Mouse (Mus musculus) urinary bladder, adult 2 months (tissue): ENCODE data around the gene Frg2f1. TPM values are rescaled to one million over a fixed set of nuclear protein-coding genes. Genes with fewer than 3 reads are reported as not detected.
"Not testable (repeated sequence)": the region's sequence is repeated elsewhere in the genome, so short reads cannot be mapped to it uniquely, and the experiment has no call there.

Experiments used
- DNase-seq: peaks from one replicate; pipeline ENCODE4 v3.0.0; 2022; ENCODE audit warnings: low spot score
- polyA plus RNA-seq: library from polyadenylated mRNA; depleted of rRNA; stranded (reverse); fragments of >200 nt; gene quantifications from 2 replicates; pipeline ENCODE4 v1.2.3, GENCODE M21; 2012; rRNA removed

Gene Frg2f1
- polyA plus RNA-seq = 5.1 and 5.8 TPM in 2 replicates

DNA sequence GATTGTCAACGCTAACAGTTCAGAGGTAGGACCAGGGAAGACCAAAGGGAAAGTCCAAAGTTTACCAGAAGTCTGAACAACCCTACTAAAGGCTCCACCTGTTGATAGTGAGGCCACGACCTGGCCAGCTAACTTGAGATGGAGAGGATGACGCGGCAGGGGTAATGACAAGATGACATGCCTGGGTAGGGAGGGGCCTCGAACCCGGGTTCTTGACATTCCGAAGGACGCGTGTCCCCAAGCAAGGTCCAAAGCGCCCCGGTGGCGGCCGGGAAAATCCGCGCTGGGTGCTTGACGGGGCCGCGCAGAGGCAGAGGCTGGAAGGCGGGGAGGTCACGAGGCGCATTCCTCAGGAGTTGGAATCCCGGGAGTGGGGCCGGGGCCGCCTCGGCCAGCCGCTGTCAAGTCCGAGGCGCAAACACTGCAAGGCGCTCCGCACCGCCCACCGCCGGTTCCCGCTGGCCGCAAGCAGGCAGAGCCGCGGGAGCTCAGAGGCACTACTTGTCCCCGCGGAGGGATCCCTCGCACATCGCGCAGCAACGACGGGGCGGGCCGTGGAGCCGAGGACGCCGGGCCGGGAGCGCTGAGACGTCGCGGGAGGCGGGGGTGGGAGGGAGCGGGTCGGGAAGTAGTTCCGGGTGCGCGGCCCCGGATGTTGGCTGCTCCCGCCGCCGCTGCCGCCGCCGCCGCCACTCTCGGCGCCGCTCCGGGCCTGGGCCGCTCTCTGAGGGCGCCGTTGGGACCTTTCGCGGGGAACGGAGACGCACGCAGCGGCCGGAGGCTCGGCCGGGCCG lies at the start of gene Frg2f1:
Gene Frg2f1, minus strand, starts transcription at position 499 of the 794 bp plus-strand sequence.
- DNase-seq = peak; percentile 97

DNA sequence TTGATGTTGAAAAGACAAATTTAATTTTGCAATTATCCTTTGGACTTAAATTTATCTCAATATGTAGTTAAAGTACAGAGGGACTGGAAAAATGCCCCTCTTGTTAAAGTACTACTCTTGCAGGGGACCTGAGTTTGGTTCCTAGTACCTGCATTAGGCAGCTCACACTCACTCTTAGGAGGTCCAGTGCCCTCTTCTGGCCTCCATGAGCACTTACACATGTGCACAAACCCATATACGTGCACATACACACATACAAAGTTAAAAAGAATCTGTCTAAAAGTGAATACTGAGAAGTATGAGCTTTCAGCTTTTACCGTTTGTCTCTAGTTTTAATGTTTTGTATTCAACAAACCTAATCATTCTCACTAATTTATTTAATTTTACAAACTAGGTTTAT lies 48.7 kb upstream of the Frg2f1 start:
- DNase-seq = no peak

DNA sequence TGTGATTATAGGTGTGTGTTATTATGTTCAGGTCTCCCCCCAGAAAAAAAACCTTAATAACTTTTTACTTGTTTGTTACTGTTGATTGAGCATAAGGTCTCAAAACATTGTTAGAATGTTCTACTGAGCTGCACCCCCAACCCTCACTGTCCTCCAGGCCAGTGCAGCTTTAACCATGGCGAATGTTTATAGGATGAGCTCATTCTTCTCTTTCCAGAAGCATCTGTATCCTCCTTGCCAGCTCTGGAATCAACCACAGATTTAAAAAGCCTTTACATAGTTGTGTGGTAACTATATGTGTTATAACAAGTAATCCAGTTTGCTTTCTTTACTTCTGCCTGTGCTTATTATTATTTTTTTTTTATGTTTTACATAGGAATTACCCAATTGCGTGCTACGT lies 36.1 kb upstream of the Frg2f1 start:
- DNase-seq = no peak

DNA sequence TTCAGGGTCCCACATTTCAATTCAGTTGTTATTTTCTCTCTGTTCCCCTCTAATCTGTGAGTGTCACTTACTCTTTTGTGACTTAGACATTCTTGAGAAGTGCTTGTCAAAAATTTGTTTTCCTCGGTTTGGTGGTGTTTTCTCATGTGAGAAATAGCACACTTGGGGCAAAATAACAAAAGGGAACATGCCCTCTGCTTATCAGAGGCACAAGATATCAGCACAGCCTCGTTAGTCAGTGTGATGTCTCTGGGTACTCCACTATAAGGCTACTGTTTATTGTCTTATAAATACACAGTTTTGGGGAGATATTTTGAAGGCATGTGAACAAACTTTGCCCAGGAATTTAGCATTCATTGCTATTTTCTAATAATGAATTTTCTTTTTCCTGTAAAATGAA lies 35.2 kb upstream of the Frg2f1 start:
- no peak for DNase-seq

DNA sequence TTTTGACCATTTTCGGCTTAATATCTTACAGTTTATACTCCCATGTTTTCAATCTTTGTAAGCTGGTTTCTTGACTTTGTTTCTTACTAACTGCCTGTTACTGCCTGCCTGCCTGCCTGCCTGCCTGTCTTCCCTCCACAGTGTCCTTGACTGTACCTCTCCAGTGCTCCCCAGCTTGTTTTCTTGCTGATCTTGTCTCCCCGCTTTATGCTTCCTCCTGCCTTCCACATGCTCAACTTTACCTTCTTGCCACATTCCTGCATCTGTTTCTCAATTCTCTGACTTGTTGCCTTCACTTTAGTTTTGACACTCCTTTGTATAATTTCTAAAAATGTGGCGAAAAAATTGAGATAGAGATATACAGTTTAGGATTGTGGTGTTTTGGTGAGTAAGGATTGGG lies 33.4 kb upstream of the Frg2f1 start:
- DNase-seq = no peak

DNA sequence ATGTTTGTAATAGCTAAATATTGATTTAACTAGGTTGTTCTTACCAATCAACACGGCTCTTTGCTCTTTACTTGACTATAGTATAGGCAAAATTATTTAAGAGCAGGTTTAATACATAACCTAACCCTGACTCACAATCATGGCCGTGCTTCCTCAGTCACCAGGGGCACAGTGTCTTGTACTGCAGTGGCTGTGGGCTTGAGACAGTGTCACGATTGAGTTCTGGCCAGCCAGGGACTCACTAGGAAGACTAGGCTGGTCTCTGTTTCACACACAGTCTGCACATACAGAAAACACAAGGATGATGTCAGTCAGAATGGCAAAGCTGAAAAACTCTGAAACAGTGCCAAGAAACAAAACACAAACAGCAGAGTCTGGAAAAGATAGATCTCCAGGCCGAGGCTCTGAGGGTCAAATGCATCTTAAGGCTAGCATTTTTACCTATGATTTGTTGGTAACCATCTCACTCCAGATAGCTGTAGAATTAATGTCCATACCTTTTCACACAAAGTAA lies 27.1 kb upstream of the Frg2f1 start:
- DNase-seq = no peak

DNA sequence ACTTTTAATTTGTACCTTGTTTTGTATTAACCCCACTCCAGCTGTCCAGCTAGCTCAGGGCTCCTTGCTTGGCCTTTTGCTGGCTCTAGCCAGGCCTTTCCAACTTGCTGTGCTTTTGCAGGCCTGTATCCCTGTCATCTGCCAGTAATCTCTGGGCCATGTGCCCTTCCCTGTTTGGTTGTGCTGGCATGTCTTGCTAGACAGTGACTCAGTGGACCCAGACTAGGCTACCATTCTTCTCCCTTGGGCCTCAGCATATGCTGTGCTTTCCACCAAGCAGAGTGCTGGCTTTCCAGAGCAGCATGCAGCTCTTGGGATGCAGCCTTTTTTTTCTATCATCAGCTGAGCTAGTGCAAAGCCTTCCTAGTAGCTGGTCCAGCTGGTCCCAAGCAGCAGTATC lies 23.8 kb upstream of the Frg2f1 start:
- DNase-seq = no peak

DNA sequence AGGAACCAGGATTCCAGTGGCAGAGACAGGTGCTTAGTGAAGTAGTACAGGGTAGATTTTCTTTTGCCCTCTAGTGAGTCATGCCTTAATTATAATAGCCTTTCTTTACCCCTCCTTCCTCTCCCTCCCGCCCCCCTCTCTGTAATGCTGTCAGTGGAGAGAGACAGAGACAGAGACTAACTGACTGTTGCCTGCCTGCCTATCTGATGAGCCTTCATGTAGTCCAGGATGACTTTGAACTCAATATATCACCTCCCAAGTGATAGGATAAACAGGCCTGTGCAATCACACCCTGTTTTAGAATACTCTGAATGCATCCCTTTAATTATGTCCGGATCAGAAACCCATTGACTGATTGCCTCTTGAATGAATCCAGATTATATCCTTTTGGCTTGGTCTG lies 16.1 kb upstream of the Frg2f1 start:
- no peak for DNase-seq

DNA sequence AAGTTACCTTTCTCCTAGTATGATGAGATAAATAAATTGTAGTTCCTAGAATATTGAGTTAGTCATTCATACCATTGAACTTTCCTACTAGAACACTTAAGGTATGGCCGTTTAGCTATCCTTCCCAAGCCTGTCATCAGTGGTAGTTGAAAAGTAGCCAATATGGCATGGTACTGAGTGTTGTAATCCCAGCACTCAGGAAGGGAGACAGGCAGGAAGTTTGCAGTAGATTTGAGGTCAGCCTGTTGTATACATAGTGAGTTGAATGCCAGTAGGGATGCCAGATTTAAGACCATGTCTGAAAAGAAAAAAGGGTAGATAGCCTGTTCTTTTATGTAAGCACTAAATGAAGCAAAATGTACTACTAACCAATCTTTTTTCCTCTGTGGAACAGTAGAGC lies 11.5 kb upstream of the Frg2f1 start:
- no peak for DNase-seq

DNA sequence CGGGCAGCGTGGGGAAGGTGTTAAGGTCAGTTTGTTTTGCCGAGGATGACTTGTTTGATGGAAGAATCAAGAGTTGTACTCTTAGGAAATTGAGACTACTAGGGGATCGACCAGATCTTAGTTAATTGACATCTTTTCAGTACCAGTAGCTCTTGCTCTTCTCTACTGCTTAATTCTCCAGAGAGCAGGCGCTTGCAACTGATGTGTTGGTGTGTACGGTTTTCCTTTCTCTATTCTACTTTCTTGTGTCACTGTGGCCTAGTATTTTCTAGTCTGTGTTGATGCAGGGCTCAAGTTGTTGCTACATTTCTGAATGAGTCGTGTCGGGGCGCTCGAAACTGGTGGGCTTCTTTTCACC lies 1.2 kb upstream of the Frg2f1 start:
- DNase-seq = no peak

DNA sequence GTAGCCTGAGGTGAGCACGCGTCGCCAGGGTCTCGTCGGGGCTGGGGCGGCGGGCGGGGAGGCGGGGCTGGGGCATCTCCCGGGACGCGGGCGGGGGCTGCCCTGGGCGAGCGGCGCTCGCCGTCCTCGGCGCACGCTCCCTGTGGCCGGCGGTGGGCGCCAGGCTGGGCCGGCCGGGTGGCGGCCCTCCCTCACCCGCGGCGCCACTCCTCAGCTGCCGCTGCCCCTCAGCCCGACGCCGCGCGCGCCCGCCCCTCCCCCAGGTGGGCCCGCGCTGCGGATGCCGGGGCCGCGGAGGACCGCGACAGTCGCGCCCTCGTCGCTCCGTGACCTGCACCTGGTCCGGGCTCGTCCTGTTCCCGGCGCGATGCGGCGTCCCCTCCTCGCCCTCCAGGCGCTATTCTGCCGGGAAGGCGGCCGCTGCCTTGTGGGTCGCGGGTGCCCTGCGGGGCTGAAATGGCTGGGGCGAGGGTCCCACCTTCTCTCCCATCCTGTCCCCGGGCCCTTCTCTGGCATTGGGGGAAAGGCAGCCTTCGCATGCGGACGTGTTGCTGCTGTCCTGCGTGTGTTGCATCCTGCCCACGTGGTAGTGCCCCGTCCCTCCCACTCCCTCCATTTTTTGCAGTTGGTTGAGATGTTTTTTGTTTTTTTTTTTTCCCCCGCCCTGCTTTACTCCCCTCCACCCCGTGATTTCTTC lies 655 bp upstream of the Frg2f1 start:
- no peak for DNase-seq

DNA sequence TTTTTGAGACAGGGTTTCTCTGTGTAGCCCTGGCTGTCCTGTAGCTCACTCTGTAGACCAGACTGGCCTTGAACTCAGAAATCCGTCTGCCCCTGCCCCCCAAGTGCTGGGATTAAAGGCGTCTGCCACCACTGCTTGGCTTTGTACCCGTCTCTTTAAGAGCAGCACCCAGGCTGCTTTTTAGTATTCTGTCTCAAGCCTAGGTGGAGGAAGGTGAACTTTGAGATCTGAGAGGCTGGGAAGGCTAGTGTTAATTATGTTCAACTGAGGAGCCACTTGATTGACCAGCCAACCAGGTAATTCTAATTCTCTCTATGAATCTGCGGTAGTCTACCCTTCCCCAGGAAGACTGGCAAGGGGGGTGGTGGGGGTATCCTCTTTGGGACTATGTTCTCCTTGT lies 1.9 kb downstream of the Frg2f1 start:
- no peak for DNase-seq

DNA sequence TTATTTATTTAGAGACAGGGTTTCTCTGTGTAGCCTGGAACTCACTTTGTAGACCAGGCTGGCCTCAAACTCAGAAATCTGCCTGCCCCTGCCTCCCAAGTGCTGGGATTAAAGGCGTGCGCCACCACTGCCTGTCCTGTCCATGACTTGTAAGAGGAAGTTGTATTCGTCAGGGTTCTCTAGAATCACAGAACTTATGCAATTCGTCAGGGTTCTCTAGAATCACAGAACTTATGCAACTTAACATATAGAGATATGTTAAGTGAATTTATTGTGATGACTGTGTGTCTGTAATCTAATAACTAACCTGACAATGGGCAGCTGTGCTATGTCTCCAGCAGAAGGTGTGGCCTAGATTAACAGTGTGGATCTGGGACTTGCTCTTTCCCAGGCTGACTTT lies 2.7 kb downstream of the Frg2f1 start, which contains the start of gene Foxj3:
Gene Foxj3, plus strand, starts transcription at position 390 of the 400 bp plus-strand sequence.
- DNase-seq = not testable (repeated sequence)

DNA sequence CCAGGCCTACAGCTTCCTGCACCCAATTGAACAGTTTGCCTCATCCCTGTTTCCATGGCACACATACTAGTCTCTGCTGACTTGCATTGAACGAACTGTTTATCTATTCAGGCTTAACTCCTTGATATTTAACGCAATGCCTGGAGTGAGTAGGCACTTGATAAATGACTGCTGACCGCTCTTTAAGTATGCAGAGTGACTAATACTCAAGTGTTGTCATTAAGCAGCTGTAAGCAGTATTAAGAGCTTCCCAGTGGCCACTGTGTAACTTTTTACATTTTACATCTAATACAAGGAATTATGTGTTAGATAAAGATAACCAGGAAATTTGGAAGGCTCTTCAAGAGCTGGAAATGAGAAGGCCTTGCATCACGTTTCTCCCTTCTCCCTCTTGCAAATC lies 4.2 kb downstream of the Frg2f1 start:
- no peak for DNase-seq

DNA sequence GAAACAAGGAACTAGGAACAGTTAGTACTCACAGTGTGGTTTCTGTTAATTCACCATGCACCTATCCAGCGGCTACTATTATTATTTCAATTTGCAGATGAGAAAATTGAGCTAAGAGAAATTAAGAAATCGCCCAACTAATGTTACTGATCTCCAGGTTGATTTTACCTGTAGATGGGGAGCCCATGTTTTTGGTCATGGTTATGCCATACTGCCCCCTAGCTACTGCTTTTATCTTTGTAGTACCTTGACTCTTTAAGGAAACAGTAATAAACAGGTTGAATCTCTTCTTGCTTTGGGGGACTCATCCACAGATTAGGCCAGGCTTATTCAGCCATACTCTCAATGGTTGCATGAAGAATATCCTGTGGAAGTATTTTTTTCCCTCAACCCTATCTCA lies 7.5 kb downstream of the Frg2f1 start:
- DNase-seq = no peak

DNA sequence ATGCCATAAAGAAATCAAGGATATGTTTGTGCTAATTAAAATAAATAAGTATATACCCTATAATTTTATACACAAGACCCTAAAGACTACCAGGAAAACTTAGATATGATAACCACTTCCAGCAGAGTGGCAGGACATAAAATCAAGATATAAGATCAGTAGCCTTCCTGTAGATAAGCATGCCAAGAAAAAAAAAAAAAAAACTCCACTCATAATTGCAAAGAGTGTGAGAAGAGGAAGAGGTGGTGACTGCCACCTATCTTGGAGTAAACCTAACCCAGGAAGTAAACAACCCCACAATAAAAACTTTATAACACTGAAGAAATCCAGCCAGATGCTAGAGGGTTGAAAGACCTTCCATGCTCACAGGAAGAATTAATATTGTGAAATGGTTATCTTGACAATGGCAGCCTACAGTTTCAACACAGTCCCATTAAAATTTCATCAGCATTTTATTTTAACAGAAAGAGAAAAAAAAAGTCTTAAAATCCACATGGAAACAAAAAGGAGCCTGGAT lies 12.9 kb downstream of the Frg2f1 start:
- no peak for DNase-seq

DNA sequence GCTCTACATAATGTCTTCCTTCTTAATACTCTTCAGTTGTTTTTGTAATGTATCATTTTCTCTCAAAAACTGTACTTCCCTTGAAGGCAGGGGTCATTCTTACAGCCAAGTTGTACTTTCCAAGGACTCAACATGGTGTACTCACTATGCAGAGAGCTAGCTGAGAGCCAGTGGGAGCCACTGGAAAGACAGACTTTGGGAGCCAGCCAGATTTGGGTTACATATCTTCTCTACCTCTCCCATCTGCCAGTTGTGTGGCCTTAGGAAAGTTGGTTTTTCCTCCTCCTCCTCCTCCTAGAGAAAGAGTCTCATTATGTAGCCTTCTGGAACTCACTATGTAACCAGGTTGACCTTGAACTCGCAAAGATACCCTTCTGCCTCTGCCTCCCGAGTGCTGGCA lies 14.9 kb downstream of the Frg2f1 start:
- DNase-seq = no peak

DNA sequence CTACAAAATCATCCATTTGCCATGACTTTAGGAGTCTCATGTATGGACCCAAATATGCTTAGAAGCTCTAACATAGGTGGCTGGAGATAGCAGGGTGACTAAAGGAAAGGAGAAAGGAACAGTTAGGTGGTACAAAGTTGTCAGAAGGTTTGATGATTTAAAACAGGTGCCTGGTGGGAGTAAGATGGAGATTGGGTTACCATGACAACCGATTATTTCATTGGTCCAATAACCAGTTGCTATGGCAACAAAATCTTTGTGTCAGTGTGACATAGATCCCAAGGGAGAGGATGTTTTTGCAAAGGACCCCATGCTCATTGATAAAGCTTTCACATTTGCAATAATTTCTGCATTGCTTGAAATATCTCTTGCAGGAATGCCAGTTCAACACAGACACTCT lies 15.3 kb downstream of the Frg2f1 start:
- DNase-seq = no peak

DNA sequence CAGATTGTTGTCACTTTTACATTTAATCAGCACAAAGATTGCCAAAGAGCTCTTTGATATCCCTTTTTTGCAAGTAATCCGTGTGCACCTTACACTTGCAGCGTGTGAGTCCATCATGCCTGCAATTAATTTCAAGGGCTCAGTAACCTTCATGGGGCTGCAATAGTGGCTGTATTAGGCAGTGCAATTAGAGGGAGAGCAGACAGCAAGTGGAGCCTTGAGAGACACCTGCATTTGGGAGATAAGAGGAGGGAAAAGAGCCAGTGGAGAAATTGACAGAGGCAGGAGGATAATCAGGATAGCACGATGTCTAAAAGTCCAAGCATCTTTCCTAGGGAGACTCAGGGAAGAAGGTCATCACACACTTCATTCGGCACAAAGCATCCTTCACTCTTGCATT lies 15.8 kb downstream of the Frg2f1 start:
- DNase-seq = no peak

DNA sequence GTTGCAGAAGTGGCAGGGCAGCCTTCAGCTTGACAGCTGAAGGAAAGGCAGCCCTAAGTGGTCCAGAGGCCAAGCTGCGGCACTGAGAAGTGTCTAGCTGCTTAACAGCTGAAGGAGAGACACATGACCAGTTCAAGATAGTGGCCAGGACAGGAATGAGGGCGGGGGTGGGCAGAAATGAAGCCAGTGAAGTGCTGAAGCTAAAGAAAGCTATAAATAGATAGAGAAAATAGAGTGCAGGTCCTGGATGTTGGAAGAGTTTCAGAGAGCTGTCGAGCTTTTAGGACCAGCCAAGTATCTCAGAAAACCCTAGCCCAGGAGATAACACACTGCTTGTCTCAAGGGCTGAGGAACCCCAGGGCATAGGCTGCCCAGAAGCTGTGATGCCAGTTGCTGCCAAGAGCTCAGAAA lies 26.6 kb downstream of the Frg2f1 start:
- DNase-seq = no peak

DNA sequence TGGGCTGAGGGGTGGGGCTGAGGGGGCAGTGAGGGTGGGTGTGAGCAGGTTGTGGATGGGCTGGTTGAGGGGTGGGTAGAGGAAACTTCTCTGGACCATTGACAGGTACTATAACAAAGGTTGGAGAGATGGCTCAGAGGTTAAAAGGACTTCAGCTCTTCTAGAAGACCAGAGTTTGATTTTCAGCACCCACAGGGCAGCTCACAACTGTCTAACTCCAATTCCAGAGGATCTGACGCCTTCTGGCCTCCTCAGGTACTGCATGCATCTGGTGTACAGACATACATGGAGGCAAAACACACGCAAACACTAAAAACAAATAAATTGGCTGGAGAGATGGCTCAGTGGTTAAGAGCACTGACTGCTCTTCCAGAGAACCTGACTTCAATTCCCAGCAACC lies 27.7 kb downstream of the Frg2f1 start:
- no peak for DNase-seq

DNA sequence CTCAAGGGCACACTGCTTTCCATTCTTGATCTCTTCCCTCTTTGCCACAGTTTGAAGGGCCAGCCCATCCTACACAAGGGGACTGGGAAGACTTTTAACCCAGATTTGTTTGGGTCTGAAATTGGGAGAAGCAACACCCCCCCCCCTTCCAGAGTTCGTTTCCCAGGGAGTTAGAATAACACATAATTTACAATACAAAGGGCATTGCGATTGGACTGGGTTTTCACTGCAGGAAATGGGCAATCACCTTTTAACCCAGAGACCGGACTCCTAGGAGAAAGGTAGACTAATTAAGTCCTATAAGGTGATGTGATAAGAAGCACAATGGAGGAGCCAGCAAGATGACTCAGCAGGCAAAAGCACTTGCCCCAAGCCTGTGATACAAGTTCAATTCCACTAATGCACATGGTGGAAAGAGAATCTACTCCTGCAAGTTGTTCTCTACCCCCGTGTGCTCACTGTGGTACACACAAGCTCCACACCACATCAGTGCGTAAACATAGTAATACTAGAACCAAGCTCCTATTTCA lies 40.9 kb downstream of the Frg2f1 start:
- no peak for DNase-seq

DNA sequence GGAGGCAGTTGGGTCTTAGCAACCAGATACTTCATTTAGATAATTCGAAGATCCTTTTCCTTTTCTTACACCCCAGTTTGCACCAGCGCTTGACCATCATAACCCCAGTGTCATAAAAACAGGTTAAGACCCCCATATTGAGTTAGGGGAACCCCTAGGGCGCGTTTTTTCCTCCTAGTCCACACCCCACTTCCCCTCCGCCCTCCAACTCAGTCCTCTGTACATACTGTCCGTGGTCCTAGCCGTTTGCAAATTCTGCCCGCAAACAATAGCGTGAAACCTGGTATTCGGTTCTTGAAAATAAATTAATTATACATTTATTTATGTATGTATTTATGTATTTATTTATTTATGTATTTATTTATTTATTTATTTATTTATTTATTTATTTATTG lies 46.4 kb downstream of the Frg2f1 start:
- DNase-seq = no peak
